Mouse (Mus musculus) cerebellum, adult 9-10 months (tissue): ENCODE measurements around the gene Pea15a.

Experiments used
- DNase-seq: peaks from one replicate; pipeline ENCODE4 v3.0.0; 2022

Pea15a gene

DNA sequence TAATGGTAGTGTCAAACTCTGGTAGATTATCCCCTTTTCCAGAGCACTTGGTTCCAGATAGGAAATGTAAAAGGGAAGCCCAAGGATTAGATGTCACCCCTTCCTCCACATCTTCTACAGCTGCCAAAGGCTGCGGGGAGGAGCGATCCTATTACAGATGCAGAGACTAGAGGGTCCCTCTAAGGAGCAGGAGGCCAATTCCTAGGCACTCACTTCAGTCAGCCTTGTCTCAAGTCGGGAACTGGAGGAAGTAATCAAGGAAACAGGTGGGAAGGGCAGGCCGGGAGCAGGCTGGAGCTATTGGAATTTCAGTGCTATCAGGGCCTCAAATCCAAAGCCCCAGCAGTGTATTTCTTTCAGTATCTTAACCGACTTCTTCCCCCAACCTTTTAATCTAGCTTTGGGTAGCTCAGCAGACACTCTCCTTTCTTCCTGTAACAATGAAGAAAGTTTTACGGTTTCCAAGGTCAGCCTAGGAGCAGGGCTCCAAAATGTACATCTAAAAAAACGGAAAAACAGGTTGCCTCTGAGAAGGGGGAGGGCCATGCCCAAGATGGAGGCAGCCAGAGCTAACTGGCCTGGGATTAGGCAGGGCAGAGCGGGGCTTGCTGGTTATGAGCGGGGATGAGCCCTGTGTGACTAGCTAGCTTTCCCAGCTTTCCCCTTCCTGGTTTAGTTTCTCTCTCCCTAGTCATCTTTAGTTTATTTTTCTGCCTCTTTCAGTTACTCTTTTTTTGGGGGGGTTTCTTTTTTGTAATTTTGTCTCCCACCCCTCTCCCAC is 2.4 kb downstream of the Pea15a start:
- peak; percentile 61 for DNase-seq

DNA sequence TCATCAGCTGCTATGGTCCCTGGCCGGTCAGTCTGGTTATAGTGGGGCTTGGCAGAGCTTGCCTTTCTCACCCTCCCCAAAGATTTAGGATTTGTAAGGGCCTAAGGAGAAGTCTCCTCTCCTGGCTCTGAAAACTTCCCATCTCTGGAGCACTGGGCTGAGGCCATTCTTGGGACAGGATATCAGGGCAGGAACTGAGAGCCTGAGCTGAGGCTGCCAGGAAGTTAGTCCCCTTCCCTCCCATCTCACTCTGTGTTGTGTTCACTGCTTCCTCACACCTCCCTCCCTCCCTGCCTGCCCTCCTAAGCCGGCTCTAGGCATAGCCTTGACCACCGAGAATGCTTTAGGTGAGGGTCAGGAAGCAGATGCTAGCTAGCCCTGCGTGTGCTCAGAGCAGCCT is 3.0 kb downstream of the Pea15a start:
- peak; percentile 57 for DNase-seq

DNA sequence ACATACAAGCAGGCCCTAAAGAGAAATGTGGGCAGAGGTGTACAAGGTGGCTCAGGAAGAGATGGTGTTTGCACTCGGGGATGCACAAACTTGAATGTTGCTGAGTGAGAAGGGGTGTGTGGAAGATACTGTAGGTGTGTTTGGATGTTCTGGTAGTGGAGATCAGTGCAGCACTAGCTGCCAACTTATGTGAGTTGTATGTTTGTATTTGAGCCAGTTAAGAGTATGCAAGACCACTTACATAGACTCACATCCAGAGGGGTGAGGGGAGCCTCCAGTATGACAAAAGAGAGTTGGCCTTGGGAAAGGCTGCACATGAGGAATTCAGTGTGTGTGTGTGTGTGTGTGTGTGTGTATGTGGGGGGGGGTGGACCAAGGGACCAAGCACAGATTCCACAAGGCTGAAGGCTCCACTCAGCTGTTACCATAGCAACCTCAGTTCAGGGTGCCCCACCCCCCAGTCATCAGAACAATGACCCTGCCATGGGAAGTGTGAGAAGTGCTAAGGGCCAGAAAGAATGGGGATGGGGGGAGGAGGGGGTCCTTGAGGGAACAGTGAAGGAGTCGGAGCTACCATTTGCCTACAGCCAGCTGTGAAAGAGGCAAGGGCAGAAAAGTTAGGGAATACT is 3.6 kb downstream of the Pea15a start:
- DNase-seq: peak; percentile 70

DNA sequence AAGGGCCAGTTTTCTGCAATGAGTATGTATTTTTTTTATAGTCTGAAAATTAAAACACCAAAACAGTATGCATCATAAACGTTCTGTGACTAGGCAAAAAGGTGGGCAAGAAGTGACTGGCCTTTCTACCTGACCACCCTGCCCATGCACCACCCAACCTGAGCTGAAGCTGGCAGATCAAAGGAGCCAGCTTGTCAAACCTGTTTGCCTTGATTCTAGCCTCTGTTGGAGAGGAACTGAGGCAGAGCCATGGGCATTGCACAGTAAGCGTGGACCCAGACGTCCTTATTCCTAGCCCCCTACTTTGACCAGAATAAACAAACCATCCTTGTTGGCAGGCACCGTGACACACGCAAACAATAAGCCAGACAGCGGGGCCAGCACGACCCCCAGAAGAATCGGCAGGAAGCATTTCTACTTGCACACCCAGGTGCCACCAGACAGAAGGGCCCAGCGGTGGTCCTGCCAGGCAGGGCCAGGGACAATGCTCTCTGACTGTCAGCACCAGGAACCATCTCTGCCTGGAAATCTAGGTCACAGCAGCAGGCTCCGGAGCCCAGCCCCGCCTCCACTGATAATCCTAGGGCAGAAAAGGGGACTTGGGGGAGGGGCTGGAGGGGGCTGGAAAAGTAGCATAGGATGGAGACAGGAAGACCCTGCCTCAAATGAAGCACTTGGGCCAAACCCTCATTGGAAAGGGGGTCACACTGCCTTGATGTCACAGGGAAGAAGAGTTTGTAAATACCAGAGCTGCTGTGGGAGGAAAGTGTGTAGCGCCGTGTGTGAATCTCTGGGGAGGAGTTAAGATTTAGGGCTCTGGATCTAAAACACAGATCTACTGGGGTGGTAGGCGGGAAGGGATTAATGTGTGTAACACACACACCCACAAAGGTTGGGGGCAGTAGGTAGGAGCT is 4.4 kb downstream of the Pea15a start:
- DNase-seq: peak; percentile 91

DNA sequence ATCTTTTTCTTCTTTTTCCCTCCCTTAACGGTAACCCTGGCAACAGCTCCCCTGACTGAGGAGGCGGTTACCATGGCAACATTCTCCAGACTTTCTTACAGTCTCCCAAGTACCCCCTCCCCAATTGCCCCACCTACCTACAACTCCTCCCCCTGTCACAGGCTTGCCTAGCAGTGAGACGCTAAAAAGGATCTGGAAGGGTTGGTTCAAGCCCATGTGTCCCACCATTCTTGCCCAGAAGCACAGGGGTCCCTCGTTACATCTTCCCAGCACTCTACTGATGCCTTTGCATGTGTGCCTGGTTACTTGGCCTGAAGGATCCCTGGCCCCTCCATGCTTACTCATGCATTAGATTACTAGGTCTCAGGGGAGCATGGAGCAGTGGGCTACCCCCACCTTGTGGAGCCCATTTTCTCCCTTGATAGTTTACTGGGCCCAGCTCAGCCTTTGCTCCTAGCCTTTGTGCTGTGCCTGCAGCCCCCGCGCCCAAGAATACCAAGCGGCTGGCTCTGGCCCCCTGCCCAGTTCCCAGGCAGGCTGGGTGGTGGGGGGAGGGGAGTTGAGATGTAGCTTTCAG is 5.6 kb downstream of the Pea15a start:
- DNase-seq: peak; percentile 78

DNA sequence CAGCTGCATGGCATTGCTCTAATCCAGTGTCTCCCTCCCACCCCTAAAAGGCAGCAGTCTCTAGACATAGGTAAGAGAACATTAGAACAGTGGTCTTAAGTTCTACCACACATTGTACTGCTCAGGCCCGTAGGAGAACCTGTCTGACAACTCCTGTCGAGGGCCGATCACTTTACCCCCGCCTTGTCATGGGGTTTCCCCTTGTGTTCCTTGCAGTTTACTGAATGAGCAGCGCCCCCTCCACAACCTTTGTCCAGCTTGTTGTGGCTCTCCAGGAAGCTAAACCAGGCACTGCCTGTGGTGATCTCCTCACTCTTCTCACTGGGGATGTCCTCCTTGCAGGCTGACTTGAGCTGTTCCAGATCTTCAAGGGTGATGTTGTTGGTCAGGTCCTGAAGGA is 6.4 kb downstream of the Pea15a start:
- DNase-seq: no peak

DNA sequence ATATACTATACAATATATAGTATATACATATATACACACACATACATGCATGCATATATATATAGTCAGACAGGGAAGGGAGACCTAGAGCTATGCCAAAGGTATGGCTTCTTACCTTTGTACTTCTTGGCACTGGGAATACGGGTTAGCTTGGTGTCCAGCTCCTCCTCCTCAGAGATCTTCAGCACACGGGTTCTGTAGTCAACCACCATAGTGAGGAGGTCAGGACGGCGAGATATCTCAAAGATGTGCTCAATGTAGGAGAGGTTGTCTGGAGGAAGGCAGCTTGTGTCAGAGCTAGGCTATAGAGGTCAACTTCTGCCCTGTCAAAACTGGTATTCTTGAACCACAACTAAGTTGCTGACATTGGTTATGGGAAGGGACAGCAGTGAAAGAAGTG is 7.6 kb downstream of the Pea15a start:
- DNase-seq: no peak

DNA sequence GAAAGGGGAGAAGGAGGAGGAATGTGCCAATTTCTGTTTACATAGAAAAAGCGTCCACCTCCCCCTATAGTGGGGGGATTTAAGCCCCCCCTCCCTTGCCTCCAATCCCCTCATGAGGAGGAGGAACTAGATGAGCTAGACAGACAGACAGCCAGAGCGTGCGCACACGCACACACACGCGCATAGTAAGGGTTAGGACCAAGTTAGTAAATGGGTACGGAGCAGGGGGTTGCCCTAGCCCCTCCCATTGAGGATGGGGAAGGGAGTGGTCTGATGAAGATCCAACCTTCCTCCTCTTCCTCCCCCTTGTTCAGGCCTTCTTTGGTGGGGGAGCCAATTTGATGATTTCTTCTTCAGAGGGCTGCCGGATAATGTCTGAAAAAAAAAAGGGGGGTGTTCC is 8.3 kb downstream of the Pea15a start:
- no peak for DNase-seq

DNA sequence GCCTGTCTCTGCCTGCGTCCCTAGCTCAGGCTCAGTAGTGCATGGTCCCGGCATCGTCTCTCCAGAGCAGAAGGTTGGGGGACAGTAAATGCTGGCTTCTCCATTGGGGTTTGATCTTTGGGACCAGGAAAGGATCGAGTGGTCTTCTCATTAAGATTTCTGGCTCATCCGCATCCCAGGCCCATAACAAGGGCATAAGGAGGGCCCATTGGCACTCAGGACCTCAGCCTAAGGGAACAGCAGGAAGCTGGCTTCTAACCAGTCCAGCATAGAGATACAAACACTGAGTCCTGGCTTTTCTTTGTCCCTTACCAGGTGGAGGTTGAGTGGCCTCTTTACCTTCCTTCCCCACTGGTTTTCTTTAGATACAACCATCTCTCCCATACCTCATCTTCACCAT is 8.8 kb downstream of the Pea15a start:
- peak; percentile 81 for DNase-seq

DNA sequence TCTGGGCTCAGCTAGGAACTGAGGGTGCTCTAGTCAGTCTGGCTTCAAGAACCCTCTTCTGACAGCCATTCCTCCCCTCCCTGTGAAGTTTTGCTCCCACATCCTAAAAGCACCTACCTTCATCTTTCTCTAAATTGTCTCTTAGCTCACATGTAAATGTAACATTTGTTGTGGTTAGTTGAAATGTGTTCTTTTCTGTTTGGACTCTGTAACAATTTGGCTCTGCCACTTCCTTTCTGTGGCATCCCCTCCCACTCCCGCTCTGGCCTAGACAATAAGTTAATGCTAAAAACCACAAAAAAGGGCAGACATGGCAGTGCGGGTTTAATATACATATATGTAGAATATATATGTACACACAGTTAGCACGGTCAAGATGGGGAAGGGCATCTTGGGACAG is 9.5 kb downstream of the Pea15a start:
- DNase-seq: no peak

DNA sequence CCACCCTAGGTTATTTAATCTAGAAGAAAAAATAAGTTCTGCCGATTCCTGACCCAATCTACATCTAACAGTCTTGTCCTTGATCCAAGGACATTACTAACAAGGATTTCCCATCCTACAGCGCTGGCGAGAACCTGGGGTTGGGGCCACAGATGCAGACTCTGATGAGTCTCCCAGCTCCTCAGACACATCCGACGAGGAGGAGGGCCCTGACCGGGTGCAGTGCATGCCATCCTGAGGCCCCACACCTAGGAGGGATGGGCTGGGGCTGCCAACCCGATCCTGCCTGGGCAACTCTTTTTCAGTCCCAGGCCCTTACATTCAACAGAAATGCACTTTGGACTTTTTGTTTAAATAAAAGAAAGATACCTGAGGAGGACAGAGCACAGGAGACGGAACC is 12.2 kb downstream of the Pea15a start:
- no peak for DNase-seq

DNA sequence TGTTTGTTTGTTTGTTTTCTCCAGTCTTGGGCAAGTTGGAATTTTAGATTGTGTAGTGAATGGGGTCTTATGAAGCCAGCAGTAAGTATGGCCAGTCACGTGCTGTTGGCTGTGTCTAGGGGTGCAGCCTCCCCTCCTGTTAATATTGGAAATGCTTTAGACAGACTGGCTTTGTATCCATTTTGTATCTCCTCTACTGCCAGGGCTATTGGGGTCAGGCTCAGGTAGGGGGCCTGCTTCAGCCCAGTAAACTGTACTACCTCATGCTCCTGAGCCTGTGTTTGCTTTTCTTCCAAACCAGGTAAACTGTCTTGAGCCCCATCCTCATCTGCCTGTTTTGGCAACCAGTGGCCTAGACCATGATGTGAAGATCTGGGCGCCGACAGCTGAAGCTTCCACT is 14.4 kb downstream of the Pea15a start:
- DNase-seq: peak; percentile 51

DNA sequence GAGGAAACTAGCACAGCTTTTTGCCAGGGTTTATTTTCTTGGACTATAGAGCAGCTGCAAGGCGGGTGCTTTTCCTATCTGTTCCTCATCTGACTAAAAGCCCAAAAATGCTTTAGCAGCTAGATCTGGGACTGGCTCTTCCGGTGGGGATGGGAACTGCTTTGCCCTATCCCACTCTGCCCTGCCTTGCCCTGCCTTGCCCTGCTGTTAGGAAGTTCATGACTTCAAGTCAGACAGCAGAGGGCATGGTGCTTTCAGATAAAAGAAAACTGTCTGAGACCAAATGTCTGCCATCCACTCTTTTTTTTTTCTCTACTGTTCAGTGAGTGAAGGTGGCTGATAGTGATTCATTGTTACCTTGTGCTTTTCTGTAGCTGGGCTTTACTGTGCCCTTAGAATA is 15.0 kb downstream of the Pea15a start:
- no peak for DNase-seq

DNA sequence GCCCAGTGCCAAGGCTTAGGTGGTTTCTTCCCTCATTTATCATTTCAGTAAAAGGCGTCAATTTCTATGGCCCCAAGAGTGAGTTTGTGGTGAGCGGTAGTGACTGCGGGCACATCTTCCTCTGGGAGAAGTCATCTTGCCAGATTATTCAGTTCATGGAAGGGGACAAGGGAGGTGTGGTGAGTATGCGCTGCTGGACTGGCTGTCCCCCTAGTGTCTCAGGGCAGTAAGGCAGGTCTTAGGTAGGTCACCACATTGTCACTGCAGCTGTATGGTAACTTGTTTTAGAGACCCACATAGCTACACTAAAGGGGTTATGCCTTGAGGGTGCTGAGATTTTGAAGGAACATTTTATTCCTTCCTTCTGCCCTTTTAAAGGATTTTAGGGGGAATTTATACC is 17.7 kb downstream of the Pea15a start:
- peak; percentile 59 for DNase-seq

DNA sequence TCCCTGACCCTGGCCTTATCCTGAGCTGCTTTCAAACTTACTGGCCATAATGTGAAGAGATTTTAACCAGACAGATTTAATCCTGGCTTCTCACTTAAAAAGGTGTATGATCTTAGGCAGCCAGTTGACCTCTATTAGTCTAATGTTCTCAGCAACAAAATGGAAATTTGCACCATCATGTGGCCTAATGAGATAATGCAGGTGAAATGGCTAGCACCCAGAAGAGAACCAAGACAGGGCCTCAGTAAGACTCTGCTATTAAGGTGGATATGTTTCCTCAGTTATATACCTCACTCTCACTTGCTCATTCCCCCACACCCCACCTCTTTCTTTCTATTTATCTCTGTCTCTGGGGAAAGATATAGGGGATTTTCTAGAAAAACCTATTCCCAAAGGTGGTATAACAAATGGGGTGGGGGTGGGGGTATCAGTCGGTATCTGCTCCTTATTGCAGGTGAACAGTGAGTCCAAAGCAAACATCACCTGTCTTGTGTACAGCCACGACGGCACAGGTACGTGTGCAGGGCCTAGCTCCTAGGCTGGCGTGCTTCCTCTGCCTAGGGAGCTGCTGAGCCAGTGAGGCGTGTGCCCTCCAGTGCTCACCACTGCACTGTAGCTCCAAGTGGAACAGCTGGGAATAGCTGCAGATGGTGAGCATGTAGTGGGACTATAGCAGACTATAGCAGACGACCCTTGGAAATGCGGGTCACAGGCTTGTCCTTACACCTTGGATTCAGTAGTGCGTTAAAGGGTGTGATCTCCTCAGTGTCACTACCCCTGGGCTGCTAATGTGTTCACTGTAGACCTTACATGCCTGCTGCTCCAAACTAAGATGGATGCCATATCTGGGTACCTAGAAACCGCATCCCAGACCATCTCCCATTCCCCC is 20.0 kb downstream of the Pea15a start:
- DNase-seq: no peak

DNA sequence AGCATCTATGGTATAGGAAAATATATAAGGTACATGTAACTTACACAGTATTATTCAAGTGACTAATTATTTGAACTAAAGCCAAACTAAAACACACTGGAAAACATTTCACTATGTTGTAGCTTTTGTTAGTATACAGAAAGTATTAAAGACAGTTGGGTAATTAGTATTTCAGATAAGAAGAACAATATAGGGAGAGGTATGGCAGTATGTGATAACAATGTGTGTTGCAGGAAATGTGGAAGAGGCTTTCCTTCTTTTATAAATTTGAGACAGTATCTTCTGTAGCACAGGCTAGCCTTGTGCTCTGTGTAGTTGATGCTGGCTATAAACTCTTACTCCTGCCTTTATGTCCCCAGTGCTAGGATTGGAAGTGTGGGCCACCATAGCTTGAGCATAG is 22.7 kb downstream of the Pea15a start:
- no peak for DNase-seq

DNA sequence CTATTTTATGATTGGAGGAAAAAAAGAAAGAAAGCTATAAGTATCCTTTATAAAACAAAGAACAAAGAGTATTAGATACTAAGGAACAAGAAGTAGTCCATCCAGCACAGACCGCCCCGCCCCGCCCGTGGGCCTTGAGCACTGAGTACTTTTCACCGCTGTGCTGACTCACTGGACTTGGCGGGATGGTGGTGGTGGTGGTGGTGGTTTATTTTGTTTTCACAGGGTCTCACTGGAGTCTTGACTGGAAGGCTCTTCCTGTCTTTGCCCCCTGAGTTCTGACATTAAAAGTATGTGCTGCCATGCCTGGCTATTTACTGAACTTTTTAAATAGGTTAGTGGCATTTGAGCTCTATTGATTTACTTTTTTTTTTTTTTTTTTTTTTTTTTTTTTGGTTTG is 23.5 kb downstream of the Pea15a start:
- DNase-seq: no peak

DNA sequence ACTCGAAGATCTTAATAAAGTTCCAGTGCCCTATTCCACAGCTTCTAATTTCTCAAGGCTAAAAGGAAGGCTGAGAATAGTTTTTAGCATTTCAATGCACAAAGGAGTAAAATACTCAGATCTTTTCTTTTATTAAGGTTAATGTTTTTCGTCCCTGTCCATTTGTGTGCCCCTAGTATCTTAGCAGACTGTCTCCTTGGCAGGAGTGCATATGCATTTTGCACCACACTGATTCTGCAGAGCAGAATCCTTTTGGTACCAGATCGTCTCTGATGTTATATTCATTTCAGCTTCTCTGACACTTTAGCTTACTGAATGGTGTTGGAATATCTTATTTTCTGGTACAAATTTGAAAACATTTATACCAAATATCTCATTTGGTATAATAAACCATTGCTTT is 24.8 kb downstream of the Pea15a start:
- peak; percentile 56 for DNase-seq

DNA sequence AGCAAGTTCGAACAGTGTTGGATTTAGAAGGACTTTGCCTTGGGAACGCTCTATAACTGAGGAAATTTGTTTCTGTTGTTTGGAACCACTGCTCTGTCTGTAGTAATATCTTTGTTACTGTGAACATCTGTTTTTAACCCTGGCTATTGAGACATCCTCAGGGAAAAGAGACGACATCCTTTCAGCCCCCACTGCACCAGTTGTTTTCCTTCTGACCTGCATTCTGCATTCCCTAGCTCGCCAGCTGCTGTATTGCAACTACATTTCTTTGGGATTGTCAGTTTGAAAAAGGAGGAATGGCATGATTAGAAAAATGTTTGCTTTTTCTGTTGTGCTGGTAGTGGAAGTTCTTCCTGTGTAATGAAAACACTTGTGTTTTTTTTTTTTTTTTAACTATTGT is 25.7 kb downstream of the Pea15a start:
- DNase-seq: no peak

DNA sequence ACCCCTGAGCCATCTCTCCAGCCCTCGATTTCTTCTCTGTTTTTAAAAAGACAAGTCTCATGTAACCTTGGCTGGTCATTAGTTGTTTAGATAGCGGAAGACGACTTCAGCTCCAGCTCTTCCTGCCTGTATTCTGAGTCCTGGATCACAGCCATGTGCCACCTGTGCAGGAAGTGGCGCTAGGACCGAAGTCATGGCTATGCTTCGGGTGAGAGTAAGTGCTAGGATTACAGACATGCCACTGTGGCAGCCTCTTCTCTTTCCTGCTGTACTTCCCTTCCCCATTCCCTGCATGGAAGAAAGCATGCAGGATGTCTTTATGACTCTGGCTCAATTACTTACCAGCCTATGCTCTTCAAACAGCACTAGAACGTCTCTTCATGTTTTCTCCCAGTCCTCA is 27.5 kb downstream of the Pea15a start:
- no peak for DNase-seq

DNA sequence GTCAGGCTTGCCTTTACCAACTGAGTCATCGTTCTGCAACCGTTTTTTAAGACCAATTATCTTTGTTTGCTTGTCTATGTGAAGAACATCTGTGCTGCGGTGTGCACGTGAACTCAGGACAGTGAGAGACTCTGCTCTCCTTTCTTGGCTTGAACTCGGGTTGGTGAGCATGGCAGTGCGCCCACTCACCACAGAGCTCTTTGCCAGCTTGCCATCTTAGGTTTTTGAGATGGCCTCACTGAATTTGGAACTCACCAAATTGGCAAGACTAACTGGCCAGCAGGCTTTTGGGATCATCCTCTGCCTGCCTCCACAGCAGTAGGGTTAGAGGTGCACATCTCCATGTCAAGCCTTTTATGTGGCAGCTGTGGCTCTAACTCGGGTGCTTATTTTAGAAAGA is 28.8 kb downstream of the Pea15a start:
- DNase-seq: peak; percentile 57

DNA sequence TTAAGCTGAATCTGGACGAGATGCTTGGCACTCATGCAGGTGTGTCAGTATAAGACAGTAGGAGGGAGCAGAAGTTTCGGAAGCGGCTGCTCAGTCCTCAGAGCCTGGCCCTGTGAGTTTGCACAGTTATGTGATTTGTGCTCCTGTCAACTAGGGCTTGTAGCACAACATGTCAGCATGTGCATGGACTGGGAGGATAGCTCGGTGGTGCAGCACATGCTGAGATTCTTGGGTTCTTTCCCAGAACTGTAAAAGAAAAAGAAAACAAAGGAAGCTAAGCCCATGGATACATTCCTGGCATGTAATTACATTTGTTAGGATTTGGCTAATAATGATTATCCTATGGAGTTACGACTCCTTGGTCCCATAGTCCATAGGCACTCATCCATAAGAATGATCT is 33.4 kb downstream of the Pea15a start:
- DNase-seq: no peak
